ENCODE assay signal across 11 mouse cellular contexts in genomic region chr5:27842671-27843320, GRCm38 (mm10). TPM values are rescaled to one million over a fixed set of nuclear protein-coding genes. Genes with fewer than 3 reads are reported as not detected.
A peak's percentile ranks its signal among the peaks of the same experiment; 100 is the strongest.
DNase-seq lines count a peak whose midpoint lies in the region; ATAC-seq lines count a peak whose summit lies in the region.
"Had no signal": no experiment of that assay in that cellular context is flagged by ENCODE, and none has a peak within 500 bp of the region (broad histone marks: within the 10 kb centered on the region; RNA-seq: fewer than 3 reads in every experiment).

No protein-coding gene starts in this region.

- no peak overlapping the region for H3K9ac ChIP-seq in midbrain, embryonic 13.5 days (replicated peaks)
- H3K9ac ChIP-seq in midbrain, embryonic 11.5 days (ENCODE audit: low read length), result no peak overlapping the region
- no peak overlapping the region for H3K9ac ChIP-seq in forebrain, embryonic 16.5 days (replicated peaks; ENCODE audit: low read depth, low read length)

- WGBS in midbrain, embryonic 13.5 days, result 75% methylated on average over 28 of the region's 28 CpGs
- WGBS in midbrain, embryonic 11.5 days, result 74% methylated on average over 28 of the region's 28 CpGs
- 72% methylated on average over 28 of the region's 28 CpGs for WGBS in forebrain, embryonic 16.5 days
- WGBS in limb, embryonic 10.5 days, result 73% methylated on average over 28 of the region's 28 CpGs

- no peaks in the 10 kb centered on the region for H3K9me3 ChIP-seq in midbrain, embryonic 13.5 days
- no peaks in the 10 kb centered on the region for H3K9me3 ChIP-seq in midbrain, embryonic 11.5 days (ENCODE audit: control insufficient read depth, low read length)
- no peaks in the 10 kb centered on the region for H3K9me3 ChIP-seq in forebrain, embryonic 16.5 days (ENCODE audit: control insufficient read depth, low read length)
- H3K9me3 ChIP-seq in limb, embryonic 10.5 days (replicated peaks), result no peaks in the 10 kb centered on the region

- ATAC-seq in midbrain, embryonic 13.5 days, result peak; percentile 38; the same call in 1 of the 2 replicates
- ATAC-seq in midbrain, embryonic 11.5 days (ENCODE audit: low FRiP score), result no peak
- ATAC-seq in forebrain, embryonic 16.5 days, result no peak; the same call in 1 of the 2 replicates
- no peak for ATAC-seq in erythroid progenitor cell, adult 5-6 weeks (replicated peaks; ENCODE audit: low FRiP score, poor library complexity, severe bottlenecking)

- H3K4me3 ChIP-seq in midbrain, embryonic 13.5 days (replicated peaks), result peak overlapping the region; percentile 45
- H3K4me3 ChIP-seq in midbrain, embryonic 11.5 days (ENCODE audit: low read depth, low read length), result no peak overlapping the region
- peak overlapping the region; percentile 43 for H3K4me3 ChIP-seq in forebrain, embryonic 16.5 days (replicated peaks; ENCODE audit: low read length)
- no peak overlapping the region for H3K4me3 ChIP-seq in limb, embryonic 10.5 days

- H3K27ac ChIP-seq in midbrain, embryonic 13.5 days, result no peak overlapping the region
- H3K27ac ChIP-seq in midbrain, embryonic 11.5 days (ENCODE audit: low read depth, low read length), result no peak overlapping the region
- no peak overlapping the region for H3K27ac ChIP-seq in forebrain, embryonic 16.5 days (ENCODE audit: low read length)
- H3K27ac ChIP-seq in limb, embryonic 10.5 days, result no peak overlapping the region

- 0 out of 2 replicates have a peak, but pooled peaks cover 13% of the 10 kb centered on the region for H3K4me1 ChIP-seq in midbrain, embryonic 13.5 days (replicated peaks)
- H3K4me1 ChIP-seq in midbrain, embryonic 11.5 days (ENCODE audit: control insufficient read depth, insufficient read depth, low read length), result no peaks in the 10 kb centered on the region
- H3K4me1 ChIP-seq in forebrain, embryonic 16.5 days (replicated peaks; ENCODE audit: control insufficient read depth, insufficient read depth, low read length), result peaks cover 3% of the 10 kb centered on the region; the same call in 1 of the 2 replicates
- H3K4me1 ChIP-seq in limb, embryonic 10.5 days, result peaks cover 6% of the 10 kb centered on the region

- no peaks in the 10 kb centered on the region for H3K36me3 ChIP-seq in midbrain, embryonic 13.5 days
- H3K36me3 ChIP-seq in midbrain, embryonic 11.5 days (ENCODE audit: control insufficient read depth, insufficient read depth, low read length), result no peaks in the 10 kb centered on the region
- no peaks in the 10 kb centered on the region for H3K36me3 ChIP-seq in forebrain, embryonic 16.5 days (ENCODE audit: control insufficient read depth, insufficient read depth)
- no peaks in the 10 kb centered on the region for H3K36me3 ChIP-seq in limb, embryonic 10.5 days

- intact Hi-C loops in left cerebral cortex, postnatal 14 days (cut with DNase I), result loop anchor here (5.0 kb wide), 1 partner anchor 50 kb away; the partner anchor contains the start of gene Paxip1

- no peak for DNase-seq in midbrain, embryonic 11.5 days (ENCODE audit: low spot score, missing footprints)
- DNase-seq in left cerebral cortex, postnatal 14 days (ENCODE audit: low spot score in 2 of 2), result peak; percentile 35 to 64
- DNase-seq in limb, embryonic 10.5 days (ENCODE audit: low spot score), result no peak
- DNase-seq in heart, adult 18-20 months, result no peak
- DNase-seq: adrenal gland, postnatal 36 days had no signal

- peaks cover 12% of the 10 kb centered on the region; the same call in 1 of the 2 replicates for H3K27me3 ChIP-seq in midbrain, embryonic 13.5 days
- peaks cover 5% of the 10 kb centered on the region; the same call in 1 of the 2 replicates for H3K27me3 ChIP-seq in midbrain, embryonic 11.5 days (ENCODE audit: control insufficient read depth, insufficient read depth, low read length)
- H3K27me3 ChIP-seq in forebrain, embryonic 16.5 days (replicated peaks; ENCODE audit: control insufficient read depth, insufficient read depth, low read length), result no peaks in the 10 kb centered on the region; the same call in 1 of the 2 replicates
- peaks cover 29% of the 10 kb centered on the region for H3K27me3 ChIP-seq in limb, embryonic 10.5 days (ENCODE audit: low read depth, poor library complexity, severe bottlenecking)

- peak overlapping the region; percentile 69 for H3K4me2 ChIP-seq in midbrain, embryonic 13.5 days (replicated peaks)
- H3K4me2 ChIP-seq in midbrain, embryonic 11.5 days, result no peak overlapping the region
- peak overlapping the region; percentile 65 for H3K4me2 ChIP-seq in forebrain, embryonic 16.5 days (ENCODE audit: low read length)

RNA-seq across cellular contexts. Expression of gene Htr5a, which starts 0.8 kb away (rescaled TPM):
- polyA plus RNA-seq in midbrain, embryonic 13.5 days (2015; fragmentation: Nextera tagmentation; extraction: Ambion mirVana), result 0.48 and 0.52 TPM in 2 replicates
- polyA plus RNA-seq in midbrain, embryonic 11.5 days (2014; fragmentation: Nextera tagmentation; extraction: Ambion mirVana), result 0.04 TPM in 1 of 2 replicates, not detected in the other
- polyA plus RNA-seq in forebrain, embryonic 16.5 days (2015; fragmentation: Nextera tagmentation; extraction: Ambion mirVana), result 0.61 and 1.2 TPM in 2 replicates
- total RNA-seq in left cerebral cortex, postnatal 14 days (2021), result 10 to 100 TPM; 12.7 to 16.2 TPM
- polyA plus RNA-seq in limb, embryonic 10.5 days (2016; fragmentation: Nextera tagmentation; extraction: Ambion mirVana), result not detected in 2 replicates
- total RNA-seq in erythroid progenitor cell, adult 5-6 weeks (2015; ENCODE audit: low replicate concordance), result not detected in 2 replicates
- total RNA-seq in erythroid progenitor cell, adult 5-6 weeks (2017; ENCODE audit: low replicate concordance), result not detected in 2 replicates
- not detected for total RNA-seq in heart, adult 18-20 months (2021)
- total RNA-seq: adrenal gland, postnatal 36 days had no signal
- polyA plus RNA-seq: heart, embryonic 14.5 days; limb, embryonic 11.5 days; testis, adult 2 months had no signal

RNA-seq across cellular contexts. Expression of gene Paxip1, which starts 51.3 kb away (rescaled TPM):
- 30.0 and 32.7 TPM in 2 replicates for polyA plus RNA-seq in midbrain, embryonic 13.5 days (2015; fragmentation: Nextera tagmentation; extraction: Ambion mirVana)
- polyA plus RNA-seq in midbrain, embryonic 11.5 days (2014; fragmentation: Nextera tagmentation; extraction: Ambion mirVana), result 42.2 and 46.4 TPM in 2 replicates
- polyA plus RNA-seq in forebrain, embryonic 16.5 days (2015; fragmentation: Nextera tagmentation; extraction: Ambion mirVana), result 28.7 and 29.7 TPM in 2 replicates
- 10 to 100 TPM; 43.4 to 46.6 TPM for total RNA-seq in left cerebral cortex, postnatal 14 days (2021)
- 60.0 and 64.0 TPM in 2 replicates for polyA plus RNA-seq in limb, embryonic 10.5 days (2016; fragmentation: Nextera tagmentation; extraction: Ambion mirVana)
- total RNA-seq in erythroid progenitor cell, adult 5-6 weeks (2015; ENCODE audit: low replicate concordance), result 58.7 and 91.8 TPM in 2 replicates
- 91.3 and 107 TPM in 2 replicates for total RNA-seq in erythroid progenitor cell, adult 5-6 weeks (2017; ENCODE audit: low replicate concordance)
- total RNA-seq in heart, adult 18-20 months (2021), result 10 to 100 TPM; 13.6 to 16.1 TPM

Comparison
In these comparisons a context has a peak if more than half of its experiments do, and no peak if none do; other contexts are left out.
1. H3K4me3 ChIP-seq: peak in midbrain, embryonic 13.5 days (single experiment) and forebrain, embryonic 16.5 days (single experiment); none in midbrain, embryonic 11.5 days (single experiment) and limb, embryonic 10.5 days (single experiment).
2. DNase-seq: peak in left cerebral cortex, postnatal 14 days (2 of 2); none in midbrain, embryonic 11.5 days (single experiment), limb, embryonic 10.5 days (single experiment) and heart, adult 18-20 months (0 of 2).